Mouse (Mus musculus) limb, embryonic 11.5 days (tissue): ENCODE data around the gene Bcl2l12. TPM values are rescaled to one million over a fixed set of nuclear protein-coding genes. Genes with fewer than 3 reads are reported as not detected.

Experiments
- ATAC-seq: fragments of 200-750 bp; cut with Nextera tagmentation; 2 replicates; pipeline ENCODE4 v1.8.0; 2017; ENCODE audit warnings: low read depth; ENCODE audit not compliant: insufficient number of reproducible peaks, low FRiP score, low TSS enrichment
- DNase-seq: peaks from one replicate; pipeline ENCODE4 v3.0.0-alpha.2; 2015; ENCODE audit warnings: low spot score
- H3K27ac ChIP-seq: fragments of 300-500 bp; sonication (generic); replicated peaks from 2 replicates; pipeline ENCODE4 v1.5.1; 2014; ENCODE audit warnings: low read depth, mild to moderate bottlenecking, low read length
- H3K27me3 ChIP-seq: fragments of 300-500 bp; sonication (generic); 2 replicates; pipeline ENCODE4 v1.6.1; 2014; ENCODE audit warnings: mild to moderate bottlenecking, low read length, mixed read lengths; ENCODE audit not compliant: control insufficient read depth, insufficient read depth
- H3K36me3 ChIP-seq: fragments of 300-500 bp; sonication (generic); 2 replicates; pipeline ENCODE4 v1.6.1; 2014; ENCODE audit warnings: mild to moderate bottlenecking, low read length, moderate library complexity, mixed read lengths; ENCODE audit not compliant: control insufficient read depth, insufficient read depth
- H3K4me1 ChIP-seq: fragments of 300-500 bp; sonication (generic); 2 replicates; pipeline ENCODE4 v1.6.1; 2014; ENCODE audit warnings: low read length, mixed read lengths; ENCODE audit not compliant: control insufficient read depth, insufficient read depth
- H3K4me2 ChIP-seq: fragments of 300-500 bp; sonication (generic); 2 replicates; pipeline ENCODE4 v1.6.1; 2014; ENCODE audit warnings: low read depth, mild to moderate bottlenecking, moderate library complexity; ENCODE audit not compliant: severe bottlenecking
- H3K4me3 ChIP-seq: fragments of 300-500 bp; sonication (generic); 2 replicates; pipeline ENCODE4 v1.5.1; 2014; ENCODE audit warnings: low read depth, low read length
- H3K9ac ChIP-seq: fragments of 300-500 bp; sonication (generic); 2 replicates; pipeline ENCODE4 v1.6.1; 2014; ENCODE audit warnings: mild to moderate bottlenecking, low read length
- H3K9me3 ChIP-seq: fragments of 300-500 bp; sonication (generic); 2 replicates; pipeline ENCODE4 v1.6.1; 2016; ENCODE audit warnings: low read length; ENCODE audit not compliant: control insufficient read depth
- WGBS: fragments of 180-500 bp; shearing (Covaris S2); extraction: QIAGEN DNeasy Blood & Tissue Kit; methylation state at CpG from one replicate; pipeline ENCODE4 v1.1.7; 2014; 5-methylcytosine and 5-hydroxymethylcytosine counted together
- polyA plus RNA-seq: library from polyadenylated mRNA; unstranded; fragments of >200 nt; fragmentation: Nextera tagmentation; extraction: Ambion mirVana; gene quantifications from 2 replicates; pipeline ENCODE4 v1.2.1, GENCODE M21; 2014

Bcl2l12 gene
- polyA plus RNA-seq, 1 experiment from 2014 or later: 91.9 TPM

DNA sequence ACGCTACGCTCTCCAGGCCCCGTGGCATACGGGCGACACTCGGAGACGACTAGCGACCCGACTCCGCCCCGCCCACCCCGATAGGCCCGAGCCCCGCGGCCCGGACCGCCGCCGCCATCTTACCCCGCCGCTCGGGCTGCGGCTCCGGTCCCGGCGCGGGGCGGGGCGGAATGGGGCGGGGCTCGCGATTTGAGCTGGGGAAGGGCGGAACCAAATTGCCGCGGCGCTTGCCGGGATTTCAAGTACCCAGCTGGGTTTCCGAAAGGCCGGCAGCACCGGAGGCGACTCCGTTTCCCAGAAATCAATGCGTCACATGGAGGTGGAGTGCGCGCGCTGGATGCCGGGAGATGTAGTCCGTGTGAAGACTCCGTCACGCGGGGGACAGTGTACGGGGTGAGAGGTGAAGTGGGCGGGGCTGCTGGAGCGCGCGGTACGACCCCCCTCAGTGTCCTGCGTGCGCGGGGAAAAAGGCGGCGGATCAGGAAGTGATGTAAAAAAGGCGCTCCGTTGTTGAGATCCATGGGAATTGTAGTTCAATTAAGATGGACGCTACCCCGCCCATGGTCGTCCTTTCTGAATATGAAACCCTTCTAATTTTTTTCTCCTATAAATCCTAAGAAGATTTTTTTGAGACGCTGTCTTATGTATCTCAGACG lies 17.6 kb upstream of the Bcl2l12 start, which contains the start of gene Scaf1:
Gene Scaf1, minus strand, starts transcription at position 407 of the 656 bp plus-strand sequence.
- peak; percentile 100 for DNase-seq
- Histone ChIP-seq H3K9ac (peak within 1 kb of the TSS; percentile 98), H3K27me3 (no peaks in the 10 kb centered on the region), H3K4me1 (peaks cover 9% of the 10 kb centered on the region), H3K4me2 (peak within 1 kb of the TSS; percentile 89), H3K9me3 (no peaks in the 10 kb centered on the region), H3K27ac (peak within 1 kb of the TSS; percentile 66), H3K4me3 (peak within 1 kb of the TSS; percentile 93), H3K36me3 (peaks cover 14% of the 10 kb centered on the region; the same call in 1 of the 2 replicates)
- WGBS: under 1% methylated on average over 49 of the region's 69 CpGs
- peak; percentile 89 for ATAC-seq

DNA sequence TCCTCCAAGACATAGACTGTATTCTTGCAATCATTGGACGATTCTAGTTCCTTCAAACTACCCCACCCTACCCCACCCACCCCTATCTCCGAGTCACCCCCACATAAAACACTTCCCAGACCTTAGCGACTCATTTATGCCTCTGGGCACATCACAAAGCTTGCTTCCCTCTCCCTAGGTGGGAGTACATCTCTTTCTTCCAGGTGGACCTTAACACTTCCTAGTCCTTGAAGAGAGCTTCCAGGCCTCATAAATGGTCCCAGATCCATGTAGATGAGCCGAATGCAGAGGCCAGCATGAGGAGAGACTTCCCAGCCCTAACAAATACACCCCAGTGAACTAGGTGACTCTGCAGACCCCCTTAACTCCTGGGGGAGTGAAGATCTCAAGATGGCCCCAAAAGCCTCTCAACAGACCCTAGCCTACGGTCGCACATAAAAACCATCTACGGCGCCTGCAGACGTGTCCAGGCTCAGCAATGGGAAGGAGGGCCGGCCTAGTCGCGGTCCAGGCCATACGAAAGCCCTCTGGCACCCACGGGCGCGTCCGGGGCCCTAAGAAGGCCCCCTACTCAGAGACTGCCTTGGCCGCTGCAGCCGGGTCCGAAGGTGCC lies 16.9 kb upstream of the Bcl2l12 start:
- Histone ChIP-seq H3K9me3 (no peaks in the 10 kb centered on the region), H3K27me3 (no peaks in the 10 kb centered on the region), H3K4me3 (peak overlapping the region; percentile 93), H3K9ac (peak overlapping the region; percentile 98), H3K4me2 (peak overlapping the region; percentile 83), H3K36me3 (peaks cover 18% of the 10 kb centered on the region), H3K27ac (peak overlapping the region; percentile 61; the same call in 1 of the 2 replicates), H3K4me1 (peaks cover 9% of the 10 kb centered on the region)
- ATAC-seq (no peak; the same call in 1 of the 2 replicates), DNase-seq (no peak)
- WGBS: under 1% methylated on average over 20 of the region's 20 CpGs

DNA sequence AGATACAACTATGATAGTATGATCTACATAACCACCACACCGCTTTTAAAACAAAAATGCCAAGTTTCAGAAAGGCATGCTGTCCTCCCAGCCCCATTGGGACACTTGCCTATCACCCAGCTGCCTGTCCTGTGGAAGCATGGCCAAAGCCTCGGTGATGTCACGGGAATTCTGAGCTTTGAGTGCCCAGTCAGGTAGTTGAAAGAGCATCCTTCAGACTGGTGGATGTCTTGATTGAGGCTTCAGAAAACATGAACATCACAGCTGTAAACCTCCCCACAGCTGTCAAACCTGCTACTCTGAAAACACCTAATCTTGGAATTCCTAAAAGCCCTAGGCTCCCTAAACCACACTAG lies 15.6 kb upstream of the Bcl2l12 start:
- no peak for DNase-seq
- no peak for ATAC-seq
- Histone ChIP-seq H3K27me3 (no peaks in the 10 kb centered on the region), H3K9me3 (no peaks in the 10 kb centered on the region), H3K4me3 (no peak overlapping the region), H3K36me3 (peaks cover 23% of the 10 kb centered on the region), H3K4me1 (peaks cover 9% of the 10 kb centered on the region), H3K9ac (no peak overlapping the region), H3K27ac (no peak overlapping the region), H3K4me2 (no peak overlapping the region; the same call in 1 of the 2 replicates)
- 92% methylated on average over 3 of the region's 3 CpGs for WGBS

DNA sequence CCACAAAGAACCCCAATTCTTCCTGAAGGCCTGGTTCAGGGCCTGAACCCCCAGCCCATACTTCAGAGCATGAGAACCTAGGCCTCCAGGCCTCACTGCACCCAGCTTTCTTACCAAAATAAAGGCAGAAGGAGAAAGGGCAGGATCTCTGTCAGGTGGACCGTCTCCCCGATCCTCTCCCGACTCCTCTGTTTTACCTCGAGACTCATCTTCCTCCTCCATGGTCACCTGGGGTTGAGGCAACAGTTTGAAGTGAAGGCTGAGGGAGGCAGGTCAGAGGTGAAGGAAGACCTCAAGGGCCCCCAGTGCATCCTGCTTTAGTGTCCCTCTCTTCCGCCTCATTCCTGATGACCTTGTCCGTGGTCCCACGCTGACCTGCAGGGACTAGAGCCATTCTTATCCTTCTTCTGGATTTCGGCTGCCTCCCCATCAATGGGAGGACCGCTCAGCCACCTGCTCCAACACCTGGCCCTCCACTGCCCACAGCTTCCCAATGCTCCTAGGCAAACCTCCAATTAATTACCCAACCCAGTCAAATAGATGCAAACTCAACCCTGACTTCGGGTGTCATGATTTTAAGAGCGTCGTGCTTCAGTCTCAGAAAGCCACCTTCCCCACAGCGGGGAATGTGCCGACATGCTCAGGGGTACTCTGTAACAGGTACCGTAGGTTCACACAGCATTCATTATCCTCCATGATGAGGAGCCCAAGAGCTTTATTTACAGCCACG lies 15.0 kb upstream of the Bcl2l12 start:
- no peaks in the 10 kb centered on the region for H3K9me3 ChIP-seq
- H3K4me2 ChIP-seq: no peak overlapping the region
- peaks cover 25% of the 10 kb centered on the region for H3K36me3 ChIP-seq
- ATAC-seq: no peak
- H3K9ac ChIP-seq: no peak overlapping the region
- no peaks in the 10 kb centered on the region for H3K27me3 ChIP-seq
- 96% methylated on average over 16 of the region's 16 CpGs for WGBS
- no peak overlapping the region; the same call in 1 of the 2 replicates for H3K4me3 ChIP-seq
- H3K27ac ChIP-seq: no peak overlapping the region
- DNase-seq: no peak
- peaks cover 9% of the 10 kb centered on the region for H3K4me1 ChIP-seq

DNA sequence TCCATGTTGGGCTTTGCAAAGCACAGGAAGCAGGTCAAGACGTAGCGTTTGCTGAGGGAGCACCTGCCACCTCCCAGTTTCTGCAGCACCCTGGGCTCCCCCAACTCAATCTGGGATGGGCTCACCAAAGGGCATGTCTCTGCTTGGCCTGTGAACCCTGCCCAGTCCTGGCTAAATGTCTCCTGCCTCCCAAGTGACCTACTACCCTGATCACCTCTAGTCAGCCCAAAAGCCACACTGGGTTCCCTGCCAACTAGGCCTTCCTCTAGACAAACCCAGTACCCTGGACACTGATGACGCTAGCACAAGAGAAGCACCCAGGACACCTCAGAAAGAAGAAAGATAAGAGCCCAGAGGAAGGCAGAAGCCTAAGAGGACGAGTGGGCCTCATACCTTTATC lies 14.3 kb upstream of the Bcl2l12 start:
- Histone ChIP-seq H3K4me2 (no peak overlapping the region), H3K4me1 (peaks cover 6% of the 10 kb centered on the region), H3K4me3 (no peak overlapping the region; the same call in 1 of the 2 replicates), H3K27ac (no peak overlapping the region), H3K9ac (no peak overlapping the region), H3K9me3 (no peaks in the 10 kb centered on the region), H3K36me3 (peaks cover 31% of the 10 kb centered on the region), H3K27me3 (no peaks in the 10 kb centered on the region)
- DNase-seq (no peak), ATAC-seq (no peak)
- 86% methylated on average over 4 of the region's 4 CpGs for WGBS

DNA sequence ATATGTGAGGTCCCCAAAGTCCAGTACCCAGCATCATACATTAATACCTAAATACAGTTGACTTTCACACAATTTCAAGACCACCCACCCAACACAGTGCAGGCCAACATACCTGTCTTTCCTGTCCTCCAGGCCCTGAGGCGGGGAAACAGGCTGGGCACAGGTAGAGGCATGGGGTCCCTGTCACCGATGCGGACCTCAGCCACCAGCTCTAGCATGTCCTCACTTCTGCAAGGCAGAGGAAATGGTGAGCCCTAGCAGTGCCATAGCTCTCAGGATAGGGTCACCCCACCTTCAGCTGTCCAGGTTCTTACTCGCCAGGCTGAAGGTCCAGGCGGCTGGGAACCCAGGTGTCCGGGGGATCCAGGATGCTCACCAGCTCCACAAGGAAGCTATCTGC lies 13.5 kb upstream of the Bcl2l12 start:
- WGBS: 95% methylated on average over 6 of the region's 6 CpGs

DNA sequence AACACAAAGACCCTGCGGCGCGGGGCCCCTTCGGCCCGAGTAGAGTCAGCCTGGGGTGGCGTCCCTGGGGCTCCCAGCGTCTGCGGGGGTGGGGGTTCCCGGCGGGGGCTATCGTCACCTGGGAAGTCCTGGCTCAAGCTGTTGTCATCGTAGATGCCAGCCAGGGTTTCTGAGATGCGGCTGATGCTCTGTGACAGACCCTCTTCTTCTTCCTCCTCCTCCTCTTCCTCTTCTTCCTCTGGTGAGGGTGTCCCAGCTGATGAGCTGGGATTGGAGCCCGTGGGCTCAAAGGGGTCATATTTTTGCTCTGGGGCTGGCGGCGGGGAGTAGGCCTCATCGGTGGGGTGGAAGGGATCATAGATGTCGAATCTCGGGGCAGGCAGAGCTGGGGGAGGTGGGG lies 9.9 kb upstream of the Bcl2l12 start:
- DNase-seq: no peak
- no peaks in the 10 kb centered on the region for H3K27me3 ChIP-seq
- WGBS: 96% methylated on average over 19 of the region's 19 CpGs
- no peak for ATAC-seq
- H3K27ac ChIP-seq: no peak overlapping the region
- H3K4me3 ChIP-seq: no peak overlapping the region
- H3K9me3 ChIP-seq: no peaks in the 10 kb centered on the region
- H3K4me2 ChIP-seq: no peak overlapping the region
- H3K4me1 ChIP-seq: no peaks in the 10 kb centered on the region
- H3K9ac ChIP-seq: no peak overlapping the region
- peaks cover 64% of the 10 kb centered on the region for H3K36me3 ChIP-seq

More for the DNA sequence above, 13.5 kb upstream of the Bcl2l12 start:
- Histone ChIP-seq H3K27me3 (no peaks in the 10 kb centered on the region), H3K4me3 (no peak overlapping the region), H3K36me3 (peaks cover 40% of the 10 kb centered on the region), H3K9ac (no peak overlapping the region), H3K4me2 (no peak overlapping the region), H3K27ac (no peak overlapping the region), H3K4me1 (peaks cover 6% of the 10 kb centered on the region), H3K9me3 (no peaks in the 10 kb centered on the region)
- no peak for DNase-seq
- ATAC-seq: no peak

DNA sequence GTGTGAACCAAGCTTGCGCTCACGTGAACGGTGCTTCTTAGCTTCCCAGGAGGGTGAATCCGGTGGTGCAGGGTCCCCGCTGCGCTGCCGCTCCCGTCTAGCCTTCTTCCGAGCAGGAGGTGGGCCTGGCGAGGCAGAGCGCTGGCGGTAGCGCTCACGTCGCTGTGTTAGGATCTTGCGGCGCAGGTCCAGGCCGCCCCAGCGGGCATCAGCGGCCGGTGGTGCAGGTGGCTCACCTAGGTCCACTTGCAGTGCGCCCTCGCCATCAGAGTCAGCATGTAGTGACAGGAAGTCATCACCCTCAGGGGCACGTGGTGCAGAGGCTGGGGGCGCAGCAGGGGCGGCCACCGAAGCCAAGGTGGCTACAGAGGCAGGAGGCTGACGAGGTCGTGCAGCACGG lies 9.3 kb upstream of the Bcl2l12 start:
- Histone ChIP-seq H3K9ac (no peak overlapping the region), H3K4me3 (no peak overlapping the region; the same call in 1 of the 2 replicates), H3K27ac (no peak overlapping the region), H3K36me3 (peaks cover 69% of the 10 kb centered on the region), H3K9me3 (no peaks in the 10 kb centered on the region), H3K4me2 (no peak overlapping the region), H3K4me1 (no peaks in the 10 kb centered on the region), H3K27me3 (no peaks in the 10 kb centered on the region)
- ATAC-seq (no peak), DNase-seq (no peak)
- WGBS: 95% methylated on average over 30 of the region's 30 CpGs
